Mouse (Mus musculus): Measurements from ENCODE around the gene Ptar1. TPM values are rescaled to one million over a fixed set of nuclear protein-coding genes. Genes with fewer than 3 reads are reported as not detected.
"Not testable (repeated sequence)": the region's sequence is repeated elsewhere in the genome, so short reads cannot be mapped to it uniquely, and the experiment has no call there.

Ptar1 gene
- polyA plus RNA-seq, 2 experiments, result 5.5 to 5.6 TPM

DNA sequence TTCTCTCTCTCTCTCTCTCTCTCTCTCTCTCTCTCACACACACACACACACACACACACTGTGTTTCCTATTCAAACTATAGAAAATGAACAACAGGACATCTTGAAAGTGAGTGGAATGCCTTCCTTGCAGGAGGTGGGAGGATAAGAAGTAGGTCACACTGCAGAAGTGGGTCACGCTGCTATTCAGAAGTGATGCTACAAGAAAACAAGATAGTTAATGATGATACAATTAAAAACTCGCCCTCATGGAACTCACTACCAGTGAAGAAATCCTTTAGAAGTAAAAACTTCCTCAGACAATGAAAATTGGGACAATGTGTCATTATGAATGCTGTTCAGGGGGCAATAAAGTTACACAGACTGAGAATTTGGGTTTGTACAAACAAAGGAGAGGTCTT lies 14.2 kb upstream of the Ptar1 start:
- 0 out of 2 replicates have a peak, but pooled peaks cover 3% of the 10 kb centered on the region for H3K9me3 ChIP-seq (ENCODE audit: control insufficient read depth, low read length)
- WGBS, result 67% methylated on average over 2 of the region's 2 CpGs
- no peak overlapping the region for H3K9ac ChIP-seq (ENCODE audit: low read depth, low read length, severe bottlenecking)
- ATAC-seq (ENCODE audit: low FRiP score, low read depth) (no peak), DNase-seq (ENCODE audit: low spot score) (no peak)
- H3K27me3 ChIP-seq (ENCODE audit: control insufficient read depth, insufficient read depth, low read length), result no peaks in the 10 kb centered on the region
- no peak for TF ChIP-seq POLR2A (IDR thresholded peaks at IDR 0.05; ENCODE audit: borderline replicate concordance, extremely low read depth, insufficient read depth, insufficient read length)
- no peaks in the 10 kb centered on the region for H3K36me3 ChIP-seq (ENCODE audit: control insufficient read depth, insufficient read depth, low read length)
- no peak overlapping the region for H3K27ac ChIP-seq (replicated peaks; ENCODE audit: low read depth, low read length)
- no peak overlapping the region for H3K4me2 ChIP-seq (replicated peaks; ENCODE audit: low read depth, low read length, severe bottlenecking)
- no peaks in the 10 kb centered on the region for H3K4me1 ChIP-seq (ENCODE audit: control insufficient read depth, insufficient read depth, low read length)
- no peak overlapping the region for H3K4me3 ChIP-seq (replicated peaks; ENCODE audit: low read length)

DNA sequence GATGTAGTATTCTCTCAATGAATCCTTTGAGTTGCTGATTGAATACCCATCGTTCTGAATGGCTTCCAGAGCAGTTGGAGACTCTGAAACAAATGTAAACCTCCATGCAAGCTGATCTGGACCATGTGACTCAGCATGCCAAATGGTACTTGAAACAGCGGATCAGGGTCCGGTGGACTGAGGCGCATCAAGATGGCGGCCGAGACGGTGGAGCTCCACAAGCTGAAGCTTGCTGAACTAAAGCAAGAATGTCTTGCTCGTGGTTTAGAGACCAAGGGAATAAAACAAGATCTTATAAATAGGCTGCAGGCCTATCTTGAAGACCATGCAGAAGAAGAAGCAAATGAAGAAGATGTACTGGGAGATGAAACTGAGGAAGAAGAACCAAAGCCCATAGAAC lies 11.6 kb upstream of the Ptar1 start:
- not testable (repeated sequence) for ATAC-seq (ENCODE audit: low FRiP score, low read depth); H3K9me3 ChIP-seq (ENCODE audit: control insufficient read depth, low read length); H3K4me1 ChIP-seq (ENCODE audit: control insufficient read depth, insufficient read depth, low read length); H3K27me3 ChIP-seq (ENCODE audit: control insufficient read depth, insufficient read depth, low read length); H3K36me3 ChIP-seq (ENCODE audit: control insufficient read depth, insufficient read depth, low read length); H3K27ac ChIP-seq (replicated peaks; ENCODE audit: low read depth, low read length); DNase-seq (ENCODE audit: low spot score); H3K4me3 ChIP-seq (replicated peaks; ENCODE audit: low read length); H3K9ac ChIP-seq (ENCODE audit: low read depth, low read length, severe bottlenecking); H3K4me2 ChIP-seq (replicated peaks; ENCODE audit: low read depth, low read length, severe bottlenecking)
- 95% methylated on average over 8 of the region's 8 CpGs for WGBS

DNA sequence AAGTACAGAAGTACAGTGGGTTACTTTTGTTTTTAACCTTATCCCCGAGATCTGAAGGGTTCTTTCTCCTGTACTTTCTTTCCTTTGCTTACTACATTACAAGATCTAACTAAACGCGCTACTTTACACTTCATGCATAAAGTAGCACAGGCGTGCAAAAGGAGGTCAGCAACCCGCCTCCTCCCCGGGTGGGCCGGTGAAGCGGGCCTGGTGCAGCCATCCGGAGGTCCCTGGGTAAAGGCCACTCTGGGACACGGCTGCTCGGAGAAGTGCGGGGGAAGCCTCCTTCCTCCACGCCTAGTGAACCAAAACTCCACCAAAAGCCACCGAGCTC lies 300 bp upstream of the Ptar1 start:
- no peaks in the 10 kb centered on the region for H3K27me3 ChIP-seq (ENCODE audit: control insufficient read depth, insufficient read depth, low read length)
- TF ChIP-seq POLR2A (IDR thresholded peaks at IDR 0.05; ENCODE audit: borderline replicate concordance, extremely low read depth, insufficient read depth, insufficient read length), result 0 out of 2 replicates have a peak, but pooled peaks have one; percentile 87
- DNase-seq (ENCODE audit: low spot score) (no peak), ATAC-seq (ENCODE audit: low FRiP score, low read depth) (peak; percentile 65)
- under 1% methylated on average over 14 of the region's 14 CpGs for WGBS
- H3K4me2 ChIP-seq (replicated peaks; ENCODE audit: low read depth, low read length, severe bottlenecking), result peak overlapping the region; percentile 69
- peaks cover 5% of the 10 kb centered on the region for H3K4me1 ChIP-seq (ENCODE audit: control insufficient read depth, insufficient read depth, low read length)
- H3K27ac ChIP-seq (replicated peaks; ENCODE audit: low read depth, low read length), result peak overlapping the region; percentile 93
- H3K9me3 ChIP-seq (ENCODE audit: control insufficient read depth, low read length), result no peaks in the 10 kb centered on the region
- no peaks in the 10 kb centered on the region for H3K36me3 ChIP-seq (ENCODE audit: control insufficient read depth, insufficient read depth, low read length)
- peak overlapping the region; percentile 82 for H3K4me3 ChIP-seq (replicated peaks; ENCODE audit: low read length)
- H3K9ac ChIP-seq (ENCODE audit: low read depth, low read length, severe bottlenecking), result peak overlapping the region; percentile 95

DNA sequence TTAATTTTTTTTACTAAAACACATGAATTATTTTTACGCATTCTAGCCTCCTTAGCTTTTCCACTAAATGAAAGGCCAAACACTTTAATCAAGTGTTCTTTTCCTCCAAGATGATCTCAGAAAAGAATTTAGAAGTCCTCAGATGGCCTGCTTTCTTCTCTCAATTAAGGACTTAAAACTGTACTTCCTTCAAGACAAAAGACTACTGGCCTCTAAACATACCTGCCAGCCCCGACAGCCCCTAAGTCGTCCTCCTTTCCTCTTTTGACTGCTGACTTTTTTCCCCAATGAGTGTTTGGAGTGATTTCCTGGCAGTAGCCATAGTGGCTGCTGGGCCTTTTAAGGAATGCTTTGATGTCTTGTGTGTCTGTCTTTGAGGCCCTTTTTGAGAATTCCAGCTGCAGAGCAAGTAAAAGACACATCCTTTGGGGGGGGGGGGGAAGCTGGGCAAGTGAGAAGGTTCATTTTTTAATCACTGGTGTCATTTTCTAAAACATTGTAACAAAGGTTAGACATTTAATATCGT lies 1.3 kb downstream of the Ptar1 start:
- ATAC-seq (ENCODE audit: low FRiP score, low read depth) (no peak), DNase-seq (ENCODE audit: low spot score) (no peak)
- Histone ChIP-seq H3K27me3 (ENCODE audit: control insufficient read depth, insufficient read depth, low read length) (no peaks in the 10 kb centered on the region), H3K4me2 (replicated peaks; ENCODE audit: low read depth, low read length, severe bottlenecking) (peak overlapping the region; percentile 69), H3K36me3 (ENCODE audit: control insufficient read depth, insufficient read depth, low read length) (no peaks in the 10 kb centered on the region), H3K4me3 (replicated peaks; ENCODE audit: low read length) (peak overlapping the region; percentile 82), H3K9ac (ENCODE audit: low read depth, low read length, severe bottlenecking) (0 out of 2 replicates have a peak overlapping the region, but pooled peaks have one; percentile 28), H3K27ac (replicated peaks; ENCODE audit: low read depth, low read length) (no peak overlapping the region), H3K4me1 (ENCODE audit: control insufficient read depth, insufficient read depth, low read length) (peaks cover 5% of the 10 kb centered on the region), H3K9me3 (ENCODE audit: control insufficient read depth, low read length) (no peaks in the 10 kb centered on the region)
- WGBS, result 24% methylated on average over 4 of the region's 4 CpGs
- TF ChIP-seq POLR2A (IDR thresholded peaks at IDR 0.05; ENCODE audit: borderline replicate concordance, extremely low read depth, insufficient read depth, insufficient read length), result no peak

DNA sequence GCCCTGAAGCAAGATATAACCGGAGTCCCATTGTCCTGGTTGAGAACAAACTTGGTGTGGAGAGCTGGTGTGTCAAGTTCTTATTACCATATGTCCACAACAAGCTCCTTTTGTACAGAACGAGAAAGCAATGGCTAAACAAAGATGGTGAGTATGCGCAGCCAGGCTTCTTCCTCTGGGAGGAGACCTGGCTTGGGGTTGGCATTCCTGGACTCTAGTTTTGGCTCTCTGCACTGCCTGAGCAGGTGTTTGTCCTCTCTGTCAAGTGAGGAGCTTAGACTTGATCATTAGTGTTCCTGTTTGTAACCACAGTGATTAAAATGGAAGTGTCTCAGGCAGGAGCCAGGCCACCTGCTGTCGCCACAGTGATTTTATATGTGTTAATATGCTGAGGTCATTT lies 7.1 kb downstream of the Ptar1 start:
- no peak for ATAC-seq (ENCODE audit: low FRiP score, low read depth)
- Histone ChIP-seq H3K4me2 (replicated peaks; ENCODE audit: low read depth, low read length, severe bottlenecking) (no peak overlapping the region), H3K27ac (replicated peaks; ENCODE audit: low read depth, low read length) (no peak overlapping the region), H3K27me3 (ENCODE audit: control insufficient read depth, insufficient read depth, low read length) (no peaks in the 10 kb centered on the region), H3K9me3 (ENCODE audit: control insufficient read depth, low read length) (no peaks in the 10 kb centered on the region), H3K4me3 (replicated peaks; ENCODE audit: low read length) (no peak overlapping the region), H3K4me1 (ENCODE audit: control insufficient read depth, insufficient read depth, low read length) (no peaks in the 10 kb centered on the region), H3K36me3 (ENCODE audit: control insufficient read depth, insufficient read depth, low read length) (peaks cover 42% of the 10 kb centered on the region), H3K9ac (ENCODE audit: low read depth, low read length, severe bottlenecking) (no peak overlapping the region)
- no peak for DNase-seq (ENCODE audit: low spot score)
- no peak for TF ChIP-seq POLR2A (IDR thresholded peaks at IDR 0.05; ENCODE audit: borderline replicate concordance, extremely low read depth, insufficient read depth, insufficient read length)
- 92% methylated on average over 4 of the region's 4 CpGs for WGBS

DNA sequence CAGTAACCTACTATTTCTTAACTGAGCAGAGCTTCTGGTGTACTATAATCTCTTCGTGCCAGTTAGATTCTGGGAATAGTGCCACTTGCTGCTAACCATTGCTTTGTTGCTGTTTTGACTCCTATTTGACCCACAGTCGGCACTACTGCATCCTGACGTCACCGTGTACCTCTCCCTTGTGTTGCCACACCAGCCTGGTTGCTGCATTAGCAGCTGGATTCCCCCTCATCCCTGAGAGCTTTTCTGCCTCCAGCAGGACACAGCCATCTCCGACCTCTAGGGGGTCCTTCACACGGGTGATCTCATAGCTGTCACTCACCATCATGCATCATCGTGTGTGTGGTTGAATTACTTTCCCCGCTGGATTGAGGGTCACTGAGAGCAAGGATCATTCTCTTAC lies 10.6 kb downstream of the Ptar1 start:
- peaks cover 53% of the 10 kb centered on the region for H3K36me3 ChIP-seq (ENCODE audit: control insufficient read depth, insufficient read depth, low read length)
- WGBS, result 84% methylated on average over 8 of the region's 8 CpGs
- H3K27ac ChIP-seq (replicated peaks; ENCODE audit: low read depth, low read length), result no peak overlapping the region
- no peak overlapping the region for H3K4me3 ChIP-seq (replicated peaks; ENCODE audit: low read length)
- no peak overlapping the region for H3K4me2 ChIP-seq (replicated peaks; ENCODE audit: low read depth, low read length, severe bottlenecking)
- no peaks in the 10 kb centered on the region for H3K27me3 ChIP-seq (ENCODE audit: control insufficient read depth, insufficient read depth, low read length)
- DNase-seq (ENCODE audit: low spot score) (no peak), ATAC-seq (ENCODE audit: low FRiP score, low read depth) (no peak)
- no peak for TF ChIP-seq POLR2A (IDR thresholded peaks at IDR 0.05; ENCODE audit: borderline replicate concordance, extremely low read depth, insufficient read depth, insufficient read length)
- no peak overlapping the region for H3K9ac ChIP-seq (ENCODE audit: low read depth, low read length, severe bottlenecking)
- H3K9me3 ChIP-seq (ENCODE audit: control insufficient read depth, low read length), result no peaks in the 10 kb centered on the region
- H3K4me1 ChIP-seq (ENCODE audit: control insufficient read depth, insufficient read depth, low read length), result no peaks in the 10 kb centered on the region
